Mouse (Mus musculus): ENCODE measurements around the gene Adgrb3.

GRCm38 (mm10) chr1:25503524-25503923, 326.0 kb downstream of the Adgrb3 start:
- no peak for TF ChIP-seq POU5F1 (IDR thresholded peaks at IDR 0.05; ENCODE audit: borderline replicate concordance, low read length)
- no peak for TF ChIP-seq CTCF (conservative IDR thresholded peaks at IDR 0.05; ENCODE audit: low read length)
- TF ChIP-seq NANOG (IDR thresholded peaks at IDR 0.05; ENCODE audit: borderline replicate concordance, low read length) = no peak

All from E14TG2a.4 (cell line).